Mouse (Mus musculus): Measurements from ENCODE around the gene Mfsd4b5. TPM values are rescaled to one million over a fixed set of nuclear protein-coding genes. Genes with fewer than 3 reads are reported as not detected.
"Not testable (repeated sequence)": the region's sequence is repeated elsewhere in the genome, so short reads cannot be mapped to it uniquely, and the experiment has no call there.

Gene Mfsd4b5
- polyA plus RNA-seq, 1 experiment from 2014 or later: 0.14 TPM

DNA sequence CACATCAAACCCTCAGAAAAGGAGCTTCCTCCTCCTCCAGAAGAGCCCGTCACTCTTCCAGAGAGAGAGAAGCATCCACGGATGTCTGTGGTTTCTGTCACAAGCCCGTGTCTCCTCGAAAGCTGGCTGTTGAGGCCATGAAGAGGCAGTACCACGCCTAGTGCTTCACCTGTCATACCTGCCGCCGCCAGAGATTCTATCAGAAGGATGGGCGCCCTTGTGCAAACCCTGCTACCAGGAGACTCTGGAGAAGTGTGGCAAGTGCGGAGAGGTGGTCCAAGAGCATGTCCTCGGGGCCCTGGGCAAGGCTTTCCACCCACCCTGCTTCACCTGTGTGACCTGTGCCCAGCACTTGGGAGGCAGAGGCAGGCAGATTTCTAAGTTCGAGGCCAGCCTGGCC is 23.1 kb upstream of the Mfsd4b5 start:
- no peak overlapping the region for H3K9ac ChIP-seq
- no peaks in the 10 kb centered on the region for H3K9me3 ChIP-seq (replicated peaks)
- WGBS: 89% methylated on average over 11 of the region's 11 CpGs
- H3K27ac ChIP-seq: no peak overlapping the region
- ATAC-seq (ENCODE audit: low FRiP score): no peak
- peaks cover 5% of the 10 kb centered on the region; the same call in 1 of the 2 replicates for H3K4me1 ChIP-seq
- no peak overlapping the region for H3K4me3 ChIP-seq
- no peak overlapping the region for H3K4me2 ChIP-seq (replicated peaks)
- H3K36me3 ChIP-seq: no peaks in the 10 kb centered on the region
- 0 out of 2 replicates have a peak, but pooled peaks cover 4% of the 10 kb centered on the region for H3K27me3 ChIP-seq

DNA sequence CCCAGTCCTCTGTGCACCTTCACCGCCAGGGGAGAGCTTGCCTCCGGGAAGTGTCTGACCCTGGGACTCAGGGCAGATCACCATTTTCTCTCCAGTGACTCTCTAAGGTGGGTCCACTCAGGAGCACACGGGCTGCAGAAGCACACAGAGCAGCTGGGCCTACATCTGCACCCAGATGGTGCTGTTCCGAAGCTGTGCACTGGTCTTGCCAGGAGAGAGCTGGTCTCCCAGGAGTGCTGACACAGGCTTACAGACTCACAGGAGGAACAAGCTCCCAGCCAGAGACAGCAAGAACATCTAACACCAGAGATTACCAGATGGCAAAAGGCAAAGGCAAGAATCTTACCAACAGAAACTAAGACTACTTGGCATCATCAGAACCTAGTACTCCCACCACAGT is 22.4 kb upstream of the Mfsd4b5 start:
- H3K9me3 ChIP-seq (replicated peaks); H3K36me3 ChIP-seq; H3K4me2 ChIP-seq (replicated peaks); ATAC-seq (ENCODE audit: low FRiP score); H3K4me3 ChIP-seq; H3K27ac ChIP-seq; H3K27me3 ChIP-seq; H3K4me1 ChIP-seq; H3K9ac ChIP-seq: not testable (repeated sequence)
- 80% methylated on average over 4 of the region's 4 CpGs for WGBS

DNA sequence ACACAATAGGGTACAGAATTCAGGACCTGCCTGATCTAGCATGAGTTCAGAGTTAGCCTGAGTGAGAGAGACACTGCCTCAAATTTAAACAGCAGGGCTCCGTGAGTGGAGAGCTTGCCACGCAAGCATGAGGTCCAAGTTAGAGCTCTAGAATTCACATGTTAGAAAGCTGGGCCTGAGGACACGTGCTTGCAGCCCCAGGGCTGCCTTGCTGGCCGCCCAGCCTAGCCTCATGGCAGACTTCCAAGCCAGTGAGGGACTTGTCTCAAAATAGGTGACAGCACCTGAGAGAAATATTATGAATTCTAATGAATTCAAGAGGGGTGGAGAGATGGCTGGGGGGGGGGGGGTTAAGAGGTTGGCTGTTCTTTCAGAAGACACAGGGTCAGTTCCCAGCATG is 21.5 kb upstream of the Mfsd4b5 start:
- no peak overlapping the region for H3K27ac ChIP-seq
- 94% methylated on average over 4 of the region's 4 CpGs for WGBS
- 0 out of 2 replicates have a peak, but pooled peaks cover 4% of the 10 kb centered on the region for H3K27me3 ChIP-seq
- no peak overlapping the region for H3K4me2 ChIP-seq (replicated peaks)
- no peaks in the 10 kb centered on the region for H3K9me3 ChIP-seq (replicated peaks)
- no peaks in the 10 kb centered on the region for H3K36me3 ChIP-seq
- H3K9ac ChIP-seq: no peak overlapping the region
- H3K4me1 ChIP-seq: peaks cover 5% of the 10 kb centered on the region; the same call in 1 of the 2 replicates
- H3K4me3 ChIP-seq: no peak overlapping the region
- ATAC-seq (ENCODE audit: low FRiP score): no peak

DNA sequence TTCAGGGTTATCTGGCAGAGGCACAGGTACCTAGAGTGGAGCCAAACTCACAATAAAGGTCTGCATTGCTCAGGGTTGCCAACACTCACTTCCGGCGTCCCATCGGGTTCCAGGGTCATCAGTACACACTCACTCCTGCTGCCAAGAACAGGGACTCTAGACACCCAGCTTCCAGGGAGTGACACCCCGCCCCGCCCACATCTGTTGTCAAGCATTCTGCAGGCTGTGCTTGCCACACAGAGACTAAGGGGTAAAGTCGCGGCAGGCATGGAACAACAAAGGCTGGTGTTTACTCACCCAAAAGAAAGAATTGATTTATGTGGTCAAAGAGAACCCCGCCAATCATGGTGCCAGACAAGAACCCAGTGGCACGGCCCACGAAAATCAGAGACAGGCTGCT is 20.5 kb upstream of the Mfsd4b5 start:
- 0 out of 2 replicates have a peak, but pooled peaks cover 4% of the 10 kb centered on the region for H3K27me3 ChIP-seq
- H3K9me3 ChIP-seq (replicated peaks): no peaks in the 10 kb centered on the region
- no peak for ATAC-seq (ENCODE audit: low FRiP score)
- no peak overlapping the region for H3K4me3 ChIP-seq
- H3K4me2 ChIP-seq (replicated peaks): no peak overlapping the region
- no peak overlapping the region for H3K9ac ChIP-seq
- 47% methylated on average over 10 of the region's 10 CpGs for WGBS
- no peak overlapping the region for H3K27ac ChIP-seq
- peaks cover 5% of the 10 kb centered on the region; the same call in 1 of the 2 replicates for H3K4me1 ChIP-seq
- no peaks in the 10 kb centered on the region for H3K36me3 ChIP-seq

DNA sequence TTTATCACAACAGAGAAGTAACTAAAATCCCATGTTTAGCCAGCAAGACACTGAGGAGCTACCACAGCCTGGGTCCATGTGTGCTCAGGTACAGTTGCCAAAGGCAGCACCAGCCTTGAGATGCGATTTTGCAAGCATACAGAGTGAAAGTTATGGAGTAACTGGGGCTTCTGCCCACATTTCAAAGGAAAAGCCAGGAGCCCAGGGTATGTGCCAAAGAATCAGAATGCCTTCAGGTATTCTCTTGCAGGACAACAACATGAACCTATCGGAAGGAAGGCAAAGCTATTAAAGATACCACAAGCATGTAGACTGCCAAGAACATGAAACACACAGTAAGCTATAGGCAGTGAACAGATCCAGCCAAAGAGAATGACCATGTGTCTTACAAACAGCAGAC is 14.3 kb upstream of the Mfsd4b5 start:
- no peaks in the 10 kb centered on the region for H3K4me1 ChIP-seq
- no peaks in the 10 kb centered on the region for H3K36me3 ChIP-seq
- no peaks in the 10 kb centered on the region for H3K27me3 ChIP-seq
- no peak overlapping the region for H3K4me2 ChIP-seq (replicated peaks)
- ATAC-seq (ENCODE audit: low FRiP score): no peak
- H3K27ac ChIP-seq: no peak overlapping the region
- H3K9me3 ChIP-seq (replicated peaks): no peaks in the 10 kb centered on the region
- 90% methylated on average over 2 of the region's 2 CpGs for WGBS
- no peak overlapping the region for H3K4me3 ChIP-seq
- H3K9ac ChIP-seq: no peak overlapping the region

DNA sequence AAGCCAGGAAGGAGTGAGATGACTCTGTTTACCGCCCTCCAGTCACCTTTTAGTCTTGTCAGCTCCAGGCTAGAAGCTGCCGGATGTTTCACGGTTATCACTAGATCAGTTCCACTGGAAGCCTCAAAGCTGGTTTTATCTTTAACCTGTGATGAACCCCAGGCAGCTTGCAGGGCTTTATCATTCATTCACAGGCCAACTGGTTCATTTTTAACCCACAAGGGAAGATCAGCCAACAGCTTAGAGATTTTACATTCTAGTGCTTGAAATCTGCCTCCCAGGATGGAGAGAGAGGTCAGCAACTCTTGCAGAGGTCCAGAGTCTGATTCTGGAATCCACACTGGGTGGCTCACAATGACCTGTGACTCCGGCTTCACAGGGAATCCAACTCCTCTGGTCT is 4.7 kb upstream of the Mfsd4b5 start:
- Histone ChIP-seq H3K27ac (no peak overlapping the region), H3K4me3 (no peak overlapping the region), H3K36me3 (no peaks in the 10 kb centered on the region), H3K4me1 (no peaks in the 10 kb centered on the region), H3K9ac (no peak overlapping the region), H3K27me3 (no peaks in the 10 kb centered on the region), H3K9me3 (replicated peaks) (no peaks in the 10 kb centered on the region; the same call in 1 of the 2 replicates), H3K4me2 (replicated peaks) (no peak overlapping the region)
- no peak for ATAC-seq (ENCODE audit: low FRiP score)
- WGBS: 69% methylated on average over 4 of the region's 4 CpGs

DNA sequence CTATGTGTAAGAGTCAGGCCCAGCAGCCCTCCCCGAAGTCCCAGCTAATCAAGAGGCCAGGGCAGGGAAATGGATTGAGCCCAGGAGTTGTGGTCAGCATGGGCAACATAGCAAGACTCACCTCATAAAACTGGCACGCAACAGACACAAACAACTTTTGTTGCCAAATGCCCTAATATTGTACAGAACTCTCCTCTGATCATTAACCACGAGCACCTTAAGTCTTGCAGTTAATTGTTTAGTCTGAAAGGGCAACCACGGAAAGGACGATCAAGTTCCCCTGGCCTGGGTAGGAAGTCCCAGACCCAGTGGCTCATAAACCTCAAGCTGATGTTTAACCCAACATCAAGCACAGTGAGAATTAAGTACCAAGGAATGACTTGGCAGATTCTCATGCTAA is 3.8 kb downstream of the Mfsd4b5 start:
- Histone ChIP-seq H3K27me3 (no peaks in the 10 kb centered on the region), H3K27ac (no peak overlapping the region), H3K4me1 (no peaks in the 10 kb centered on the region), H3K36me3 (no peaks in the 10 kb centered on the region), H3K9me3 (replicated peaks) (peaks cover 4% of the 10 kb centered on the region), H3K9ac (no peak overlapping the region), H3K4me3 (no peak overlapping the region), H3K4me2 (replicated peaks) (no peak overlapping the region)
- WGBS: 71% methylated on average over 5 of the region's 5 CpGs
- no peak for ATAC-seq (ENCODE audit: low FRiP score)

DNA sequence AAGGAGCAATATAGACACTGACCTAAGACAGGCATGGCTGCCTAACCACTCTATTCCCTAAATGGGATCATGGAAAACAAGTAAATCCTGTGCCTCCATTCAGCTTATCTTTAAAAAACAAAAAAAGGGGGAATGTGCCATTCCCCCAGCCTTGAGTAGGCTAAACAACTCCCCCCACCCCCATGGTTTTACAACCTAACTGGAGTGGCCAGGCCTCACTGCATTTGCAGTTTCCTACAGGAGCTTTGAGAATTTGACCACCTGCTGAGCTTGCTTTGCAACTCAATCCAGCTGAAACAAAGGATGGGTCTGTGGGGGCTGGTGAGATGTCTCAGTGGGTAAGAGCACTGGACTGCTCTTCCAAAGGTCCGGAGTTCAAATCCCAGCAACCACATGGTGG is 8.2 kb downstream of the Mfsd4b5 start:
- no peak overlapping the region for H3K9ac ChIP-seq
- H3K4me1 ChIP-seq: no peaks in the 10 kb centered on the region
- peaks cover 6% of the 10 kb centered on the region for H3K9me3 ChIP-seq (replicated peaks)
- no peaks in the 10 kb centered on the region for H3K27me3 ChIP-seq
- H3K36me3 ChIP-seq: no peaks in the 10 kb centered on the region
- WGBS: 100% methylated on average over 1 of the region's 1 CpGs
- no peak overlapping the region for H3K27ac ChIP-seq
- H3K4me3 ChIP-seq: no peak overlapping the region
- H3K4me2 ChIP-seq (replicated peaks): no peak overlapping the region
- no peak for ATAC-seq (ENCODE audit: low FRiP score)

DNA sequence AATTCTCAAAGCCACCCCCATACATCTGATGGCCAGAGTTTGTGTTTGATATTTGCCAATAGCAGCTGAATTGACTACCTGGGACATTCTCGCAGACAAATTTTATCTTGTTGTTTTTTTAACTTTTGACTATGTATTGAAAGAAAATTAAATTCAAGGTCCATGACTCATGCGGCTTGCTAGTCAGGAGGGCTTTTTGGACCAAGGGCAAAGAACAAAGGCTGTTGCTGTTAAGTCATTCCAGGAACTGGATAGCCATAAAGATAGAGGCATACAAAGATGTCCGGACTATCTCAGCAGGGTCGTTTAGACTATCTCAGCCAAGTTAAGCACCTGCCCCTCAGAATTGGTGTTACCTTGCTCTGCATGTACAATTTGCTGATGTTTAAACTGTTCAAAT is 9.1 kb downstream of the Mfsd4b5 start:
- no peaks in the 10 kb centered on the region for H3K27me3 ChIP-seq
- H3K4me3 ChIP-seq: no peak overlapping the region
- ATAC-seq (ENCODE audit: low FRiP score): no peak
- peaks cover 6% of the 10 kb centered on the region for H3K9me3 ChIP-seq (replicated peaks)
- H3K36me3 ChIP-seq: no peaks in the 10 kb centered on the region
- no peaks in the 10 kb centered on the region for H3K4me1 ChIP-seq
- H3K9ac ChIP-seq: no peak overlapping the region
- no peak overlapping the region for H3K27ac ChIP-seq
- H3K4me2 ChIP-seq (replicated peaks): no peak overlapping the region
- 96% methylated on average over 4 of the region's 4 CpGs for WGBS

DNA sequence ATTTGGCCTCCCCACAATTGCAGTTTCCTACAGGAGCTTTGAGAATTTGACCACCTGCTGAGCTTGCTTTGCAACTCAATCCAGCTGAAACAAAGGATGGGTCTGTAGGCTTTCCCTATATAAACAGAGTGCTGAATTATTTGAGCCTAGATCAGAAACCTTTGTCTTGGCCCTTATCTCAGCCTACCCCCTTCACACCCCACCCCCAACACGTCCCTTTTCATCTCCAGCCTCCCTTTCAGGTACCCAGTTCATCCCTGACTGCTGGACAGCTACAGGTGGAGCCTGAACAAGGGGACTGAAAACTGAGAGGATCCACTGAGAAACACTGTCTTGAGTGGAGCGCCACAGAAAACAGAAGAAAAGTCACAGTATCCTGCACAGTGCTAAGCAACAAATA is 10.7 kb downstream of the Mfsd4b5 start:
- WGBS: 43% methylated on average over 2 of the region's 2 CpGs
- no peak overlapping the region for H3K27ac ChIP-seq
- ATAC-seq (ENCODE audit: low FRiP score): no peak

DNA sequence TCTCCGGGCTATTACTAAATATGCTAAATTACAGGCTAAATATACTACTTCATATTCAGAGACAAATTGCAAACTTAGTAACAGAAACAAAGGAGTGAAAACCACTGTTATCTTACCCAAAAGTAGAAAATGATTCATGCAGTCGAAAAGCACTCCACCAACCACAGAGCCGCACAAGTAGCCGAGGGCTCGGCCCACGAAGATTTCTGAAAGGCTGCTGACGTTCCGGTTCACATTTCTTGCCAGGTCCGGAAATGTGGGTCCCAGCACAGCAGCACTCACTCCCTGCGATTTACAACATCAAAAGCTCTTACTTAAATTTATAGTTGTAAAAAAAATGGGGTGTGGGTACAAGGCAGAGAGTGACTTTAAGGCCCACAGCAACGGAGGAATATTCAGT is 11.5 kb downstream of the Mfsd4b5 start:
- no peaks in the 10 kb centered on the region for H3K27me3 ChIP-seq
- H3K4me1 ChIP-seq: no peaks in the 10 kb centered on the region
- H3K36me3 ChIP-seq: no peaks in the 10 kb centered on the region
- H3K27ac ChIP-seq: no peak overlapping the region
- 64% methylated on average over 11 of the region's 11 CpGs for WGBS
- no peak overlapping the region for H3K4me2 ChIP-seq (replicated peaks)
- no peak overlapping the region for H3K9ac ChIP-seq
- no peak overlapping the region for H3K4me3 ChIP-seq
- ATAC-seq (ENCODE audit: low FRiP score): no peak
- H3K9me3 ChIP-seq (replicated peaks): peaks cover 6% of the 10 kb centered on the region

More for the DNA sequence above, 10.7 kb downstream of the Mfsd4b5 start:
- Histone ChIP-seq H3K4me1 (no peaks in the 10 kb centered on the region), H3K36me3 (no peaks in the 10 kb centered on the region), H3K9me3 (replicated peaks) (peaks cover 6% of the 10 kb centered on the region), H3K9ac (no peak overlapping the region), H3K27me3 (no peaks in the 10 kb centered on the region), H3K4me3 (no peak overlapping the region), H3K4me2 (replicated peaks) (no peak overlapping the region)

DNA sequence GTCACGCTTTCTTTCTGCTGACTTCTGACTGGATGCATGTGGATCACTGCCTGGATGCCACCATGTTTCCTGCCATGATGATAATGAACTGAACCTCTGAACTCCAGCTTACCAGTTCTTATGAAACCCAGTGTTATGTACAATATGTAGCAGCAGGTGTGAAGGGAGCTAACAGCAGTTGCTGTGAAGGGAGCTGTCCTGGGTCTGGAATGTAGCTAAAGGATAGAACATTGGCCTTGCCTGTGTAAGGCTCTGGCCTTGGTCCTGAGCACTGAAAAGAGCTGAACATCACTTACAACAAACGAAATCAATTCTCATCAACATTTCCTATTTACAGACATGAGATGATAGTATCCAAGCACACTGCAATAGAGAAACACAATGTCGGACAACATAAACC is 18.9 kb downstream of the Mfsd4b5 start:
- Histone ChIP-seq H3K27ac (no peak overlapping the region), H3K9ac (no peak overlapping the region), H3K36me3 (no peaks in the 10 kb centered on the region), H3K4me2 (replicated peaks) (no peak overlapping the region), H3K4me3 (no peak overlapping the region), H3K27me3 (no peaks in the 10 kb centered on the region), H3K9me3 (replicated peaks) (no peaks in the 10 kb centered on the region), H3K4me1 (no peaks in the 10 kb centered on the region)
- no peak for ATAC-seq (ENCODE audit: low FRiP score)
- 89% methylated on average over 3 of the region's 3 CpGs for WGBS

DNA sequence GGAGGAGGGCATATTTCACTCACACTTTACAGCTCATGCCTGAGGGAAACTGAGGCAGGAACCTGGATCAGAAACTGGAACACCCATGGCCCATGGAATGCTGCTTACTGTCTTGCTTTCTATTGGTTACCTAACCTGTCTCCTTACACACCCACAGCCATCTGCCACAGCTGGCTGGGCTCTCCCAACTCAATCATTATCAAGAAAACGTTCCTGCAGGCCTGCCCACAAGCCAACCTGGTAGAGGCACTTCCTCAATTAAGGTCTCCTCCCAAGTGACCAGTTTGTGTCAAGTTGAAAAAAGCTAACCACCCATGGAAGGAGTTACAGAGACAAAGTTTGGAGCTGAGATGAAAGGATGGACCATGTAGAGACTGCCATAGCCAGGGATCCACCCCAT is 24.5 kb downstream of the Mfsd4b5 start:
- Histone ChIP-seq H3K4me1 (peaks cover 7% of the 10 kb centered on the region; the same call in 1 of the 2 replicates), H3K9me3 (replicated peaks) (no peaks in the 10 kb centered on the region), H3K27me3 (no peaks in the 10 kb centered on the region; the same call in 1 of the 2 replicates), H3K9ac (no peak overlapping the region), H3K4me2 (replicated peaks) (no peak overlapping the region), H3K4me3 (no peak overlapping the region), H3K27ac (no peak overlapping the region), H3K36me3 (no peaks in the 10 kb centered on the region)
- no peak for ATAC-seq (ENCODE audit: low FRiP score)
- 61% methylated on average over 1 of the region's 1 CpGs for WGBS

Measured in hindbrain, embryonic 12.5 days (tissue).